Mouse (Mus musculus): ENCODE data around the gene Gpr31b. TPM values are rescaled to one million over a fixed set of nuclear protein-coding genes. Genes with fewer than 3 reads are reported as not detected.

The Gpr31b gene
- polyA plus RNA-seq (2014; fragmentation: Illumina TruSeq; extraction: RNeasy Lipid Tissue Mini Kit (QIAGEN cat#74804); ENCODE audit: low read depth, low replicate concordance) = not detected

GRCm38 (mm10) chr17:13052124-13052813 is at the start of gene Gpr31b:
TSS of gene Gpr31b (minus strand) at chr17:13052296.

GRCm38 (mm10) chr17:13060804-13061203 is 8.7 kb upstream of the Gpr31b start, which contains the start of gene Tcp10b:
TSS of gene Tcp10b (plus strand) at chr17:13061104.

GRCm38 (mm10) chr17:13006546-13006945 is 45.5 kb downstream of the Gpr31b start, which contains the start of gene Sod2:
TSS of gene Sod2 (plus strand) at chr17:13006846.

Other genes with a start within 250 kb of the Gpr31b start
- 34.0 TPM for gene Mas1, start 184.2 kb downstream of the Gpr31b start, polyA plus RNA-seq (2014; fragmentation: Illumina TruSeq; extraction: RNeasy Lipid Tissue Mini Kit (QIAGEN cat#74804); ENCODE audit: low read depth, low replicate concordance)
- not detected for gene Mrgprh, start 176.3 kb downstream of the Gpr31b start, polyA plus RNA-seq (2014; fragmentation: Illumina TruSeq; extraction: RNeasy Lipid Tissue Mini Kit (QIAGEN cat#74804); ENCODE audit: low read depth, low replicate concordance)
- 14.2 TPM for gene Pnldc1, start 142.1 kb downstream of the Gpr31b start, polyA plus RNA-seq (2014; fragmentation: Illumina TruSeq; extraction: RNeasy Lipid Tissue Mini Kit (QIAGEN cat#74804); ENCODE audit: low read depth, low replicate concordance)
- gene Tcp1, start 136.6 kb downstream of the Gpr31b start, polyA plus RNA-seq (2014; fragmentation: Illumina TruSeq; extraction: RNeasy Lipid Tissue Mini Kit (QIAGEN cat#74804); ENCODE audit: low read depth, low replicate concordance) = 3,358 TPM
- gene Mrpl18, start 136.0 kb downstream of the Gpr31b start, polyA plus RNA-seq (2014; fragmentation: Illumina TruSeq; extraction: RNeasy Lipid Tissue Mini Kit (QIAGEN cat#74804); ENCODE audit: low read depth, low replicate concordance) = 47.6 TPM
- gene Acat3, start 111.7 kb downstream of the Gpr31b start, polyA plus RNA-seq (2014; fragmentation: Illumina TruSeq; extraction: RNeasy Lipid Tissue Mini Kit (QIAGEN cat#74804); ENCODE audit: low read depth, low replicate concordance) = 3.9 TPM
- gene Acat2, start 91.5 kb downstream of the Gpr31b start, polyA plus RNA-seq (2014; fragmentation: Illumina TruSeq; extraction: RNeasy Lipid Tissue Mini Kit (QIAGEN cat#74804); ENCODE audit: low read depth, low replicate concordance) = 12.9 TPM
- gene Wtap, start 58.1 kb downstream of the Gpr31b start, polyA plus RNA-seq (2014; fragmentation: Illumina TruSeq; extraction: RNeasy Lipid Tissue Mini Kit (QIAGEN cat#74804); ENCODE audit: low read depth, low replicate concordance) = 40.8 TPM
- 62.3 TPM for gene Sod2, start 45.5 kb downstream of the Gpr31b start, polyA plus RNA-seq (2014; fragmentation: Illumina TruSeq; extraction: RNeasy Lipid Tissue Mini Kit (QIAGEN cat#74804); ENCODE audit: low read depth, low replicate concordance)
- gene Tcp10b, start 8.8 kb upstream of the Gpr31b start, polyA plus RNA-seq (2014; fragmentation: Illumina TruSeq; extraction: RNeasy Lipid Tissue Mini Kit (QIAGEN cat#74804); ENCODE audit: low read depth, low replicate concordance) = 288 TPM
- 3.7 TPM for gene Unc93a, start 79.5 kb upstream of the Gpr31b start, polyA plus RNA-seq (2014; fragmentation: Illumina TruSeq; extraction: RNeasy Lipid Tissue Mini Kit (QIAGEN cat#74804); ENCODE audit: low read depth, low replicate concordance)
- 15.8 TPM for gene Smok2a, start 168.9 kb upstream of the Gpr31b start, polyA plus RNA-seq (2014; fragmentation: Illumina TruSeq; extraction: RNeasy Lipid Tissue Mini Kit (QIAGEN cat#74804); ENCODE audit: low read depth, low replicate concordance)
- gene Smok2b, start 178.0 kb upstream of the Gpr31b start, polyA plus RNA-seq (2014; fragmentation: Illumina TruSeq; extraction: RNeasy Lipid Tissue Mini Kit (QIAGEN cat#74804); ENCODE audit: low read depth, low replicate concordance) = 13.8 TPM